Mouse (Mus musculus) kidney, embryonic 14.5 days (tissue): Measurements from ENCODE around the gene 2410015M20Rik. TPM values are rescaled to one million over a fixed set of nuclear protein-coding genes. Genes with fewer than 3 reads are reported as not detected.
A peak's percentile ranks its signal among the peaks of the same experiment; 100 is the strongest.
"Not testable (repeated sequence)": the region's sequence is repeated elsewhere in the genome, so short reads cannot be mapped to it uniquely, and the experiment has no call there.

Experiments
- ATAC-seq: fragments of 200-750 bp; cut with Nextera tagmentation; 2 replicates; pipeline ENCODE4 v1.8.0; 2017; ENCODE audit warnings: moderate number of reproducible peaks, mild to moderate bottlenecking, moderate TSS enrichment, moderate library complexity; ENCODE audit not compliant: low FRiP score, low TSS enrichment
- H3K27ac ChIP-seq: fragments of 300-500 bp; sonication (generic); 2 replicates; pipeline ENCODE4 v1.5.1; 2014; ENCODE audit warnings: low read depth, mild to moderate bottlenecking, low read length, moderate library complexity, mixed read lengths
- H3K27me3 ChIP-seq: fragments of 300-500 bp; sonication (generic); 2 replicates; pipeline ENCODE4 v1.6.1; 2014; ENCODE audit warnings: mild to moderate bottlenecking, low read length; ENCODE audit not compliant: control insufficient read depth, insufficient read depth
- H3K36me3 ChIP-seq: fragments of 300-500 bp; sonication (generic); 2 replicates; pipeline ENCODE4 v1.6.1; 2014; ENCODE audit warnings: low read length, mixed read lengths; ENCODE audit not compliant: control insufficient read depth, insufficient read depth
- H3K4me1 ChIP-seq: fragments of 300-500 bp; sonication (generic); 2 replicates; pipeline ENCODE4 v1.6.1; 2014; ENCODE audit warnings: low read length, mixed read lengths; ENCODE audit not compliant: control insufficient read depth, insufficient read depth
- H3K4me2 ChIP-seq: fragments of 300-500 bp; sonication (generic); replicated peaks from 2 replicates; pipeline ENCODE4 v1.6.1; 2014; ENCODE audit warnings: low read depth, mild to moderate bottlenecking, low read length
- H3K4me3 ChIP-seq: fragments of 300-500 bp; sonication (generic); 2 replicates; pipeline ENCODE4 v1.5.1; 2014; ENCODE audit warnings: mild to moderate bottlenecking, low read length
- H3K9ac ChIP-seq: fragments of 300-500 bp; sonication (generic); 2 replicates; pipeline ENCODE4 v1.6.1; 2014; ENCODE audit warnings: low read depth, mild to moderate bottlenecking, low read length, moderate library complexity
- H3K9me3 ChIP-seq: fragments of 300-500 bp; sonication (generic); 2 replicates; pipeline ENCODE4 v1.6.1; 2016; ENCODE audit warnings: low read length; ENCODE audit not compliant: control insufficient read depth
- WGBS: fragments of 180-500 bp; shearing (Covaris S2); extraction: QIAGEN DNeasy Blood & Tissue Kit; methylation state at CpG from one replicate; pipeline ENCODE4 v1.1.7; 2014; 5-methylcytosine and 5-hydroxymethylcytosine counted together
- polyA plus RNA-seq: library from polyadenylated mRNA; unstranded; fragments of >200 nt; fragmentation: Nextera tagmentation; extraction: Ambion mirVana; gene quantifications from 2 replicates; pipeline ENCODE4 v1.2.1, GENCODE M21; 2014

The 2410015M20Rik gene
- polyA plus RNA-seq, 1 experiment from 2014 or later = 234 TPM

- Histone ChIP-seq H3K27me3 (no peaks in the 10 kb centered on the region), H3K4me2 (peak overlapping the region; percentile 86), H3K9me3 (no peaks in the 10 kb centered on the region), H3K9ac (no peak overlapping the region; the same call in 1 of the 2 replicates), H3K4me3 (no peak overlapping the region), H3K4me1 (peaks cover 12% of the 10 kb centered on the region), H3K27ac (no peak overlapping the region), H3K36me3 (peaks cover 62% of the 10 kb centered on the region)
- WGBS = 87% methylated on average over 11 of the region's 11 CpGs
- ATAC-seq = no peak
Observed at GRCm38 (mm10) chr17:56615136-56615784, 5.7 kb upstream of the 2410015M20Rik start.

GRCm38 (mm10) chr17:56614391-56615135 is 5.0 kb upstream of the 2410015M20Rik start:
- ATAC-seq = no peak
- Histone ChIP-seq H3K9me3 (no peaks in the 10 kb centered on the region), H3K9ac (peak overlapping the region; percentile 87), H3K27ac (no peak overlapping the region), H3K27me3 (no peaks in the 10 kb centered on the region), H3K4me3 (peak overlapping the region; percentile 78), H3K36me3 (peaks cover 55% of the 10 kb centered on the region), H3K4me1 (peaks cover 12% of the 10 kb centered on the region), H3K4me2 (peak overlapping the region; percentile 86)
- WGBS = 22% methylated on average over 14 of the region's 14 CpGs

GRCm38 (mm10) chr17:56613893-56614292 is 4.3 kb upstream of the 2410015M20Rik start:
- H3K4me1 ChIP-seq = peaks cover 13% of the 10 kb centered on the region
- not testable (repeated sequence) for H3K27me3 ChIP-seq, H3K9me3 ChIP-seq, ATAC-seq
- peak overlapping the region; percentile 87 for H3K9ac ChIP-seq
- peak overlapping the region; percentile 78 for H3K4me3 ChIP-seq
- peak overlapping the region; percentile 86 for H3K4me2 ChIP-seq
- H3K36me3 ChIP-seq = peaks cover 48% of the 10 kb centered on the region
- H3K27ac ChIP-seq = peak overlapping the region; percentile 90; the same call in 1 of the 2 replicates
- WGBS = under 1% methylated on average over 26 of the region's 26 CpGs

GRCm38 (mm10) chr17:56613236-56613844 is 3.8 kb upstream of the 2410015M20Rik start, which contains the start of gene Rpl36:
Gene Rpl36 (plus strand): TSS chr17:56613416.
- under 1% methylated on average over 52 of the region's 52 CpGs for WGBS

GRCm38 (mm10) chr17:56612565-56612939 is 3.0 kb upstream of the 2410015M20Rik start:
- not testable (repeated sequence) for H3K4me2 ChIP-seq, H3K27me3 ChIP-seq, ATAC-seq, H3K9ac ChIP-seq, H3K9me3 ChIP-seq, H3K27ac ChIP-seq, H3K4me3 ChIP-seq
- 87% methylated on average over 10 of the region's 10 CpGs for WGBS
- Histone ChIP-seq H3K4me1 (peaks cover 19% of the 10 kb centered on the region), H3K36me3 (peaks cover 37% of the 10 kb centered on the region)

More at GRCm38 (mm10) chr17:56613236-56613844, 3.8 kb upstream of the 2410015M20Rik start, which contains the start of gene Rpl36:
- peak within 1 kb of the TSS; percentile 86 for H3K4me2 ChIP-seq
- H3K9ac ChIP-seq = peak within 1 kb of the TSS; percentile 87
- no peaks in the 10 kb centered on the region for H3K27me3 ChIP-seq
- peak within 1 kb of the TSS; percentile 78 for H3K4me3 ChIP-seq
- ATAC-seq = peak; percentile 58
- H3K9me3 ChIP-seq = no peaks in the 10 kb centered on the region
- peaks cover 18% of the 10 kb centered on the region for H3K4me1 ChIP-seq
- peaks cover 42% of the 10 kb centered on the region for H3K36me3 ChIP-seq
- H3K27ac ChIP-seq = peak within 1 kb of the TSS; percentile 90

- Histone ChIP-seq H3K4me1 (peaks cover 19% of the 10 kb centered on the region), H3K27ac (no peak overlapping the region), H3K4me3 (no peak overlapping the region), H3K9ac (no peak overlapping the region), H3K36me3 (peaks cover 37% of the 10 kb centered on the region), H3K27me3 (no peaks in the 10 kb centered on the region), H3K4me2 (no peak overlapping the region), H3K9me3 (no peaks in the 10 kb centered on the region)
- WGBS = 17% methylated on average over 14 of the region's 14 CpGs
- no peak; the same call in 1 of the 2 replicates for ATAC-seq
Observed at GRCm38 (mm10) chr17:56611861-56612564, 2.4 kb upstream of the 2410015M20Rik start.

GRCm38 (mm10) chr17:56611323-56611722 is 1.8 kb upstream of the 2410015M20Rik start:
- Histone ChIP-seq H3K27ac (no peak overlapping the region), H3K4me2 (no peak overlapping the region), H3K9me3 (no peaks in the 10 kb centered on the region), H3K27me3 (no peaks in the 10 kb centered on the region), H3K4me1 (peaks cover 19% of the 10 kb centered on the region), H3K36me3 (peaks cover 37% of the 10 kb centered on the region), H3K4me3 (no peak overlapping the region), H3K9ac (no peak overlapping the region)
- no peak for ATAC-seq
- WGBS = 69% methylated on average over 2 of the region's 2 CpGs

GRCm38 (mm10) chr17:56608699-56609098 is 872 bp downstream of the 2410015M20Rik start:
- H3K27me3 ChIP-seq = no peaks in the 10 kb centered on the region
- no peaks in the 10 kb centered on the region for H3K9me3 ChIP-seq
- 33% methylated on average over 5 of the region's 5 CpGs for WGBS
- H3K4me2 ChIP-seq = peak overlapping the region; percentile 61
- H3K27ac ChIP-seq = no peak overlapping the region
- peak overlapping the region; percentile 55; the same call in 1 of the 2 replicates for H3K9ac ChIP-seq
- peaks cover 41% of the 10 kb centered on the region for H3K36me3 ChIP-seq
- no peak for ATAC-seq
- peaks cover 7% of the 10 kb centered on the region for H3K4me1 ChIP-seq
- peak overlapping the region; percentile 42 for H3K4me3 ChIP-seq
